Comparison of ENCODE assay signal across 20 mouse cellular contexts in genomic region chr4:53450736-53451135, GRCm38 (mm10). TPM values are rescaled to one million over a fixed set of nuclear protein-coding genes. Genes with fewer than 3 reads are reported as not detected.
A peak's percentile ranks its signal among the peaks of the same experiment; 100 is the strongest.
DNase-seq lines count a peak whose midpoint lies in the region; ATAC-seq lines count a peak whose summit lies in the region.
"Had no signal": no experiment of that assay in that cellular context is flagged by ENCODE, and none has a peak within 500 bp of the region (broad histone marks: within the 10 kb centered on the region; RNA-seq: fewer than 3 reads in every experiment).

No protein-coding gene starts in this region.

- intact Hi-C loops in left cerebral cortex, postnatal 4 days (cut with DNase I): no loop called here

- 39% methylated on average over 7 of the region's 7 CpGs for WGBS in heart, embryonic 14.5 days
- WGBS in heart, embryonic 11.5 days (ENCODE audit: insufficient replicate concordance): 72% methylated on average over 7 of the region's 7 CpGs

- no peaks in the 10 kb centered on the region for H3K9me3 ChIP-seq in heart, embryonic 14.5 days (ENCODE audit: control insufficient read depth, low read length)
- no peaks in the 10 kb centered on the region for H3K9me3 ChIP-seq in heart, embryonic 11.5 days (replicated peaks; ENCODE audit: control insufficient read depth, low read length)
- H3K9me3 ChIP-seq: heart, embryonic 15.5 days; hindbrain, embryonic 15.5 days had no signal

- ATAC-seq in heart, embryonic 14.5 days (ENCODE audit: insufficient number of reproducible peaks, insufficient read depth, low FRiP score, low read depth): no peak
- no peak for ATAC-seq in heart, embryonic 11.5 days (replicated peaks; ENCODE audit: insufficient number of reproducible peaks, low FRiP score, low TSS enrichment)
- ATAC-seq: activated CD4-positive, CD25-positive, alpha-beta regulatory T cell, adult 4 months; liver, postnatal 0 days; Patski had no signal

- peak overlapping the region in 1 of 2 experiments; percentile 37; a peak in 1 of 4 replicates for H3K27ac ChIP-seq in heart, embryonic 14.5 days (replicated peaks in 1 of 2; ENCODE audit: control insufficient read depth in 1 of 2, insufficient read depth in 1 of 2, low read depth in 2 of 2, low read length in 2 of 2)
- H3K27ac ChIP-seq in heart, embryonic 11.5 days (ENCODE audit: low read depth, low read length): no peak overlapping the region
- H3K27ac ChIP-seq: heart, embryonic 15.5 days; hindbrain, embryonic 15.5 days had no signal

- peak overlapping the region; percentile 23; the same call in 1 of the 2 replicates for H3K4me2 ChIP-seq in heart, embryonic 14.5 days (ENCODE audit: low read length)
- H3K4me2 ChIP-seq in heart, embryonic 11.5 days: no peak overlapping the region
- H3K4me2 ChIP-seq: heart, embryonic 15.5 days; hindbrain, embryonic 15.5 days; midbrain, embryonic 11.5 days had no signal

- no peaks in the 10 kb centered on the region for H3K36me3 ChIP-seq in heart, embryonic 14.5 days (ENCODE audit: control insufficient read depth, insufficient read depth, low read length)
- H3K36me3 ChIP-seq in heart, embryonic 11.5 days (ENCODE audit: control insufficient read depth, insufficient read depth, low read length): no peaks in the 10 kb centered on the region
- H3K36me3 ChIP-seq: heart, embryonic 15.5 days; hindbrain, embryonic 15.5 days had no signal

- DNase-seq in left cerebral cortex, postnatal 4 days: peak; percentile 53
- no peak for DNase-seq in left cerebral cortex, adult 18-20 months (ENCODE audit: low spot score in 2 of 2)
- peak; percentile 59 for DNase-seq in testis, postnatal 10 days (ENCODE audit: low spot score)
- DNase-seq in testis, postnatal 14 days (ENCODE audit: low spot score): no peak
- no peak for DNase-seq in natural killer cell, adult 2 months (ENCODE audit: low spot score in 2 of 2)
- DNase-seq: adrenal gland, postnatal 14 days; cerebellum, adult 2 months; gastrocnemius, postnatal 10 days; kidney, adult 11 months; liver; liver, postnatal 0 days; right cerebral cortex, adult 18-20 months; spleen, adult 18-20 months had no signal

- H3K9ac ChIP-seq in heart, embryonic 14.5 days (ENCODE audit: low read length): no peak overlapping the region
- no peak overlapping the region for H3K9ac ChIP-seq in heart, embryonic 11.5 days (ENCODE audit: low read depth, low read length)
- H3K9ac ChIP-seq: heart, embryonic 15.5 days; hindbrain, embryonic 15.5 days; liver, postnatal 0 days had no signal

- peaks cover 18 to 40% of the 10 kb centered on the region in 2 experiments for H3K4me1 ChIP-seq in heart, embryonic 14.5 days (ENCODE audit: control insufficient read depth in 2 of 2, insufficient read depth in 2 of 2, low read length in 2 of 2)
- H3K4me1 ChIP-seq in heart, embryonic 11.5 days (ENCODE audit: control insufficient read depth, insufficient read depth, low read length): peaks cover 30% of the 10 kb centered on the region

- no peak overlapping the region for H3K4me3 ChIP-seq in heart, embryonic 14.5 days (ENCODE audit: control insufficient read depth in 1 of 2, insufficient read depth in 1 of 2, low read depth in 1 of 2, low read length in 2 of 2)
- H3K4me3 ChIP-seq in heart, embryonic 11.5 days (ENCODE audit: low read depth, low read length): no peak overlapping the region
- H3K4me3 ChIP-seq: heart, embryonic 15.5 days; hindbrain, embryonic 15.5 days had no signal

- no peaks in the 10 kb centered on the region for H3K27me3 ChIP-seq in heart, embryonic 14.5 days (ENCODE audit: control insufficient read depth, insufficient read depth, low read length)
- no peaks in the 10 kb centered on the region for H3K27me3 ChIP-seq in heart, embryonic 11.5 days (ENCODE audit: control insufficient read depth, insufficient read depth, low read length)
- H3K27me3 ChIP-seq: heart, embryonic 15.5 days; hindbrain, embryonic 15.5 days; Patski had no signal

RNA-seq across cellular contexts. Expression of gene Slc44a1, which starts 10.5 kb away (rescaled TPM):
- 28.6 and 34.0 TPM in 2 replicates for polyA plus RNA-seq in heart, embryonic 14.5 days (2014; fragmentation: Nextera tagmentation; extraction: Ambion mirVana)
- 19.5 and 25.5 TPM in 2 replicates for polyA plus RNA-seq in heart, embryonic 11.5 days (2014; fragmentation: Nextera tagmentation; extraction: Ambion mirVana)
- total RNA-seq in left cerebral cortex, postnatal 4 days (2021): 10 to 100 TPM; 47.3 to 48.1 TPM
- total RNA-seq in left cerebral cortex, adult 18-20 months (2021): 10 to 100 TPM; 53.1 to 61.2 TPM

Comparison
In these comparisons a context has a peak if more than half of its experiments do, and no peak if none do; other contexts are left out.
1. DNase-seq: peak in left cerebral cortex, postnatal 4 days (single experiment) and testis, postnatal 10 days (single experiment); none in left cerebral cortex, adult 18-20 months (0 of 2), testis, postnatal 14 days (single experiment) and natural killer cell, adult 2 months (0 of 2).